Mouse (Mus musculus) lung, embryonic 14.5 days (tissue): Measurements from ENCODE around the gene Fam71f1. TPM values are rescaled to one million over a fixed set of nuclear protein-coding genes. Genes with fewer than 3 reads are reported as not detected.
"Not testable (repeated sequence)": the region's sequence is repeated elsewhere in the genome, so short reads cannot be mapped to it uniquely, and the experiment has no call there.

ENCODE experiments used
- ATAC-seq: fragments of 200-750 bp; cut with Nextera tagmentation; 2 replicates; pipeline ENCODE4 v1.8.0; 2017; ENCODE audit warnings: mild to moderate bottlenecking, moderate TSS enrichment, moderate library complexity; ENCODE audit not compliant: insufficient read depth
- DNase-seq: peaks from one replicate; pipeline ENCODE4 v3.0.0-alpha.2; 2015
- H3K27ac ChIP-seq: fragments of 300-500 bp; sonication (generic); 2 replicates; pipeline ENCODE4 v1.5.1; 2014; ENCODE audit warnings: low read depth, mild to moderate bottlenecking, moderate library complexity
- H3K27me3 ChIP-seq: fragments of 300-500 bp; sonication (generic); 2 replicates; pipeline ENCODE4 v1.6.1; 2014; ENCODE audit warnings: low read length, control low read depth; ENCODE audit not compliant: insufficient read depth
- H3K36me3 ChIP-seq: fragments of 300-500 bp; sonication (generic); 2 replicates; pipeline ENCODE4 v1.6.1; 2014; ENCODE audit warnings: control low read depth; ENCODE audit not compliant: insufficient read depth
- H3K4me1 ChIP-seq: fragments of 300-500 bp; sonication (generic); 2 replicates; pipeline ENCODE4 v1.6.1; 2014; ENCODE audit warnings: antibody characterized with exemption, control low read depth; ENCODE audit not compliant: insufficient read depth
- H3K4me2 ChIP-seq: fragments of 300-500 bp; sonication (generic); 2 replicates; pipeline ENCODE4 v1.6.1; 2014; ENCODE audit warnings: mild to moderate bottlenecking
- H3K4me3 ChIP-seq: fragments of 300-500 bp; sonication (generic); 2 replicates; pipeline ENCODE4 v1.5.1; 2014; ENCODE audit warnings: low read depth, low read length
- H3K9ac ChIP-seq: fragments of 300-500 bp; sonication (generic); 2 replicates; pipeline ENCODE4 v1.6.1; 2014
- H3K9me3 ChIP-seq: fragments of 300-500 bp; sonication (generic); 2 replicates; pipeline ENCODE4 v1.6.1; 2016; ENCODE audit warnings: low read depth, low read length, control low read depth
- CTCF ChIP-seq: IDR thresholded peaks from 2 replicates; pipeline ENCODE4 v1.5.1; 2016; ENCODE audit warnings: antibody characterized with exemption, low read depth
- WGBS: fragments of 180-500 bp; shearing (Covaris S2); extraction: QIAGEN DNeasy Blood & Tissue Kit; methylation state at CpG from one replicate; pipeline ENCODE4 v1.1.7; 2014; 5-methylcytosine and 5-hydroxymethylcytosine counted together
- polyA plus RNA-seq: library from polyadenylated mRNA; unstranded; fragments of >200 nt; fragmentation: Nextera tagmentation; extraction: Ambion mirVana; gene quantifications from 2 replicates; pipeline ENCODE4 v1.2.1, GENCODE M21; 2014

Gene Fam71f1
- polyA plus RNA-seq, 1 experiment from 2014 or later = not detected

DNA sequence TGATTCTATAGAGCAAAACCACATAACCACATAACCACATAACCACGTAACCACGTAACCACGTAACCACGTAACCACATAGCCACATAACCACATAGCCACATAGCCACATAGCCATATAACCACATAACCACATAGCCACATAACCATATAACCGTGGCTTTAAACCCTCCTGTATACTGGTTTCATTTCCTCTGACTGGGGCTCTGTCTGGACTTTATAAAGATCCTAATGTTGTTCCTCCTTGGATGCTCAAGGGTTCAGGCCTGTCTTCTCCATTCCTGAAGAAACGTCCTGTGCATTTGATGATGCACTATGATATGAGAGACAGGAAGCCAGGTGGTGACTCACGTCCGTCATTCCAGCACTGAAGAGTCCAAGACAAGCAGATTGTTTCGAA, 8.0 kb downstream of the Fam71f1 start:
- no peak for TF ChIP-seq CTCF
- Histone ChIP-seq H3K36me3 (no peaks in the 10 kb centered on the region), H3K9me3 (no peaks in the 10 kb centered on the region), H3K9ac (no peak overlapping the region), H3K4me1 (no peaks in the 10 kb centered on the region), H3K27ac (no peak overlapping the region), H3K4me3 (no peak overlapping the region), H3K4me2 (no peak overlapping the region), H3K27me3 (no peaks in the 10 kb centered on the region)
- 88% methylated on average over 9 of the region's 9 CpGs for WGBS
- no peak for ATAC-seq
- no peak for DNase-seq

DNA sequence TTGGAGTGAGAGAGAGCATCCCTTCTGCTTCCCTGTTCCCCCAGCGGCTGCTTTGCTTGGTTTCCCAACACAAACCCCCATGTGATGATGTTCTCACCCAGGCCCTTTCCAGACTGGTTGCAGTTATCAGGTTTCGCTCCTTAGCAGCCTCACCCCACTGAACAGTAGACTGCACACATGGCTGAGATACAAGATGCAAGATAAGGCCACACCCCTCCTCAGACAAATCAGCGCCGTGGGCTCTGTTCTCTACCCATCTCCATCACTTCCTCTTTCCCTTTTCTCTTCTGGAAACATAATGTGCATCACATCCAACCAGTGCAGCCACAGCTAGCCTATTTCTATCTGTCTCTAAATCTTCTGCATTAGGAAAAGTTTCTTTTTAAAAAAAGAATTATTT, 10.6 kb downstream of the Fam71f1 start:
- H3K36me3 ChIP-seq = no peaks in the 10 kb centered on the region
- TF ChIP-seq CTCF = no peak
- H3K27me3 ChIP-seq = no peaks in the 10 kb centered on the region
- H3K9me3 ChIP-seq = no peaks in the 10 kb centered on the region
- no peak overlapping the region for H3K27ac ChIP-seq
- no peak overlapping the region for H3K9ac ChIP-seq
- H3K4me2 ChIP-seq = no peak overlapping the region
- ATAC-seq (no peak), DNase-seq (no peak)
- 57% methylated on average over 4 of the region's 4 CpGs for WGBS
- H3K4me1 ChIP-seq = no peaks in the 10 kb centered on the region
- no peak overlapping the region for H3K4me3 ChIP-seq

DNA sequence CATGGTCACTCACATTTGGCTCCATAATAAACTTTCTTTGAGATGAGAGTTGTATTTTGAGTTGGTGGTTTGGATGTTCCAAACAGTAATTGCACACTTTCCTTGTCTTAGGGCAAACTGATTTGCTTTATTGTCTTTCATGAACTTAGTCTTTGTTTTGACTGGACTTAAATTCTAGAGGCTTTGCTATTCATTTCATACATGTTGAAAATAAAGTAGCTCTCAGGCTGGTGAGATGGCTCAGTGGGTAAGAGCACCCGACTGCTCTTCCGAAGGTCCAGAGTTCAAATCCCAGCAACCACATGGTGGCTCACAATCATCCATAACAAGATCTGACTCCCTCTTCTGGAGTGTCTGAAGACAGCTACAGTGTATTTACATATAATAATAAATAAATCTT, 27.6 kb downstream of the Fam71f1 start:
- 93% methylated on average over 2 of the region's 2 CpGs for WGBS
- H3K4me1 ChIP-seq = not testable (repeated sequence)

DNA sequence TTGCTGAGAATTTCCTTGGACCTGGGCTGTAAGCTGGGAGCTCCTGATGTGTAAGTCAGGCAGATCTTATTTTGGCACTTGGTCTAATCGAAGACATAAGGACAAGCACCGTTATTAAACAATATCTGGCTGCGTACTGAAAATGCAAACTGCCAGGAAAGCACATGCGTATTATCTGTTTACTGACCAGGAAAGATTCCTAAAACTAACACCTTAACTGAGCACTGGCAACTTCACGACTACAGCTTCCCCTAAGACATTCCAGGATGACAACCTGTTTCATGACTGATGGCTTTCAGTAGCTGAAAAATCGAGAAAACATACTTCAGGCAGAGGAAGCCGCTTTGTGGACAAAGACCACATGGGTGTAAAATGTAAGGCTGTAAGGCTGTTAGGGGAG, 28.2 kb downstream of the Fam71f1 start:
- Histone ChIP-seq H3K27me3 (no peaks in the 10 kb centered on the region), H3K9ac (peak overlapping the region; percentile 76), H3K4me1 (0 out of 2 replicates have a peak, but pooled peaks cover 3% of the 10 kb centered on the region), H3K27ac (peak overlapping the region; percentile 94), H3K4me2 (peak overlapping the region; percentile 80), H3K9me3 (no peaks in the 10 kb centered on the region), H3K36me3 (no peaks in the 10 kb centered on the region), H3K4me3 (peak overlapping the region; percentile 69)
- no peak for ATAC-seq
- 20% methylated on average over 7 of the region's 7 CpGs for WGBS
- DNase-seq = no peak
- TF ChIP-seq CTCF = no peak

More for the DNA sequence above, 27.6 kb downstream of the Fam71f1 start:
- H3K4me3 ChIP-seq, H3K4me2 ChIP-seq, H3K27ac ChIP-seq, H3K9ac ChIP-seq, H3K9me3 ChIP-seq, H3K36me3 ChIP-seq, H3K27me3 ChIP-seq, DNase-seq, ATAC-seq: not testable (repeated sequence)

DNA sequence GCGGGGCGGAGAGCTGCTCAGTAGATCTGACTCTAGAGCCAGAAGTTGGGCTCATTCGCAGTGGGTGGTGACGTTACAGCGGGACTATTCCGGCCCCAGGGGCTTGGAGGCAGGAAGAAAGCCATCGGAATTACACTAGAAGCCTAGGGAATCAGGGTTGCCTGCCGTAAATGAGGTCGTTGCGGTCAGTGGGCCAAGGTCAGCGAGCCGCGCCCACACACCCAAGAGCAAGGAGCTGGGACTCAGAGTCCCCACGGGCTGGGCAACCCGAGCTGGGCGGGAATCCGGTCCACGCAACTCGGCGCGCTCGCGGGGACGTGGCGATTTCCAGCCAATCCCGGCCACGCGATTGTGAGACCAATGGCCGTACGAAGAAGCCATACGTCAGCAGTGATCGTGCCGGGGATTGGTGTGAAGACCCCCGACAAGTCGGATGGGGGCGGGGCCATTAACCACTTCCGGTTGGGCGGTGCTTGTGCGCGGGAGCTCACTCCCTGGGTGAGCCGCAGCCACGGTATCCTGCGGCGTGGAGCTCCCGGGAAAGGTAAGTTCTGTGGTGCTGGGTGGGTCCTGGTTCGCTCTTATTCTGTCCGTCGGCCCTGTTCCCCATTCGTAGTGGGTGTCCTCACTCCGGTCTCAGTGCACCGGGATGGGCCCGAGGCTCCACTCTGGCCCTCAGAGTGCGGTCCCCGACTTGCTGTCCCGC, 28.9 kb downstream of the Fam71f1 start, which contains the start of gene Calu:
Gene Calu (plus strand): TSS at position 405 of the 706 bp plus-strand sequence.
- DNase-seq (peak; percentile 100), ATAC-seq (peak; percentile 98)
- peak within 1 kb of the TSS; percentile 94 for H3K27ac ChIP-seq
- WGBS = under 1% methylated on average over 55 of the region's 55 CpGs
- TF ChIP-seq CTCF = no peak
- H3K9me3 ChIP-seq = no peaks in the 10 kb centered on the region
- peak within 1 kb of the TSS; percentile 95 for H3K9ac ChIP-seq
- H3K36me3 ChIP-seq = no peaks in the 10 kb centered on the region
- no peaks in the 10 kb centered on the region for H3K27me3 ChIP-seq
- peak within 1 kb of the TSS; percentile 69 for H3K4me3 ChIP-seq
- peak within 1 kb of the TSS; percentile 80 for H3K4me2 ChIP-seq
- H3K4me1 ChIP-seq = 0 out of 2 replicates have a peak, but pooled peaks cover 3% of the 10 kb centered on the region

DNA sequence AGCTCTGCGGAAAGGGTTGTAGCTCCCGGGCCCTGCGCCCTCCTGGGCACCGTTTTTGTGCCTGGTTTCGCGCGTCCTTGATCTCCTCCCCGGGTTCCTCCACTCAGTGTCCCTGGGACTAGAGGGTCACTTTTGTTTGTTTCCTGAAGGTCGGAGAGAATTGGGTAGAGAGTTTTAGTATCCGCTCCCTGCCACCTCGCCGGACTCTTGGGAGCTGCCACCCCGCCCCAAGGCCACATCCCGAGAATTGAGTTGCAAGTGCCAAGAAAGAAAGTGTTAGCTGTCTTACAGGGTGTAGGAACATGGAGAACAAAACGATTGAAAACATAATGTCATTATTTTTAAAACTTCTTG, 29.4 kb downstream of the Fam71f1 start:
- H3K27ac ChIP-seq = peak overlapping the region; percentile 78
- H3K4me1 ChIP-seq = 0 out of 2 replicates have a peak, but pooled peaks cover 3% of the 10 kb centered on the region
- H3K4me2 ChIP-seq = peak overlapping the region; percentile 80
- DNase-seq (no peak), ATAC-seq (no peak)
- WGBS = under 1% methylated on average over 15 of the region's 15 CpGs
- H3K4me3 ChIP-seq = peak overlapping the region; percentile 69
- H3K9me3 ChIP-seq = no peaks in the 10 kb centered on the region
- no peak for TF ChIP-seq CTCF
- no peaks in the 10 kb centered on the region for H3K27me3 ChIP-seq
- peak overlapping the region; percentile 95 for H3K9ac ChIP-seq
- no peaks in the 10 kb centered on the region for H3K36me3 ChIP-seq

DNA sequence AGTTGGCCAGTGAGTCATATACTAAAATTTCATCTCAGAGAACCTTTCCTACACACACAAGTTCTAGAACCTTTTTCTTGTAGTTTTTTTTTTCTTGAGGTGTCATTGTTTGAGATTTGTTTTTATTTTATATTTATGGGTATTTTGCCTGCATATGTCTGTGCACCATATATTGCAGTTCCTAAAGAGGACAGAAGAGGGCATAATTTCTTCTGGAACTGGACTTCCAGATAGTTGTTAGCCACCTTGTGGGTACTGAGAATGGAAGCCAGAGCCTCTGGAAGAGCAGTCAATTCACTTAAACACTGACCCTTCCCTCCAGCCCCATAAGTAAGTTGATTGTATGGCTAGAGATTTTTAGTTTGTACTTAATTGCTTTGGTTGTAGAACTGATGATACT, 32.7 kb downstream of the Fam71f1 start:
- H3K4me1 ChIP-seq = 0 out of 2 replicates have a peak, but pooled peaks cover 3% of the 10 kb centered on the region
- H3K4me3 ChIP-seq = no peak overlapping the region
- H3K27me3 ChIP-seq = no peaks in the 10 kb centered on the region
- H3K36me3 ChIP-seq = peaks cover 7% of the 10 kb centered on the region
- H3K27ac ChIP-seq = no peak overlapping the region
- peak; percentile 22; the same call in 1 of the 2 replicates for TF ChIP-seq CTCF
- H3K4me2 ChIP-seq = no peak overlapping the region
- ATAC-seq (no peak), DNase-seq (peak; percentile 54)
- no peak overlapping the region for H3K9ac ChIP-seq
- H3K9me3 ChIP-seq = no peaks in the 10 kb centered on the region
